Comparison of ENCODE assay signal across 26 mouse cellular contexts in the genomic region with DNA sequence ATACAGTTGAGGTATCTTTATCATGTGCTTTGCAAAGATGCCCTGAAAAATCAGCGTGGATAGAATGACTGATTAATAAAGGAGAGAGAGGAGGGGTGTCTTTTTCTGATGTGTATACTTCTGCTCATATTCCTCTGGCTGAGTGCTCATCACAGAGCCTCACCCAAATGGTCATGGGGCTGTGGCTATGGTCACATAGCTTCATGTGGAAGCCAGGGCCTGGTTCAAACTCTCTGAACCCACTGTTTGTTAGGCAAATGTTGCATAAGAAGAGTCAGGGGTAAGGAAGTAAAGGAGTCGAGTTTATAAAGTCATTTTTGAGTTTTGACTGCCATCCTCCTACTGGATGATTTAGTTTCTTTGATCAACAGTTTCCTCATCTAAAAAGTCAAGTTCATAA.
"Had no signal": no experiment of that assay in that cellular context is flagged by ENCODE, and none has a peak within 500 bp of the region (broad histone marks: within the 10 kb centered on the region; RNA-seq: fewer than 3 reads in every experiment).

No protein-coding gene starts in this region.

- H3K4me3 ChIP-seq: gastrocnemius, adult 2 months; heart, adult 2 months; heart, embryonic 13.5 days; heart, embryonic 15.5 days; hindbrain, embryonic 10.5 days; hindbrain, embryonic 12.5 days; intestine, embryonic 15.5 days; layer of hippocampus, adult 2 months; left cerebral cortex, adult 2 months; limb, embryonic 13.5 days; limb, embryonic 15.5 days; liver, embryonic 12.5 days had no signal

- H3K9ac ChIP-seq: heart, embryonic 13.5 days; heart, embryonic 15.5 days; hindbrain, embryonic 12.5 days; hindbrain, embryonic 14.5 days; intestine, embryonic 15.5 days; limb, embryonic 13.5 days; limb, embryonic 15.5 days; liver, embryonic 12.5 days had no signal

- H3K4me1 ChIP-seq: heart, embryonic 13.5 days; heart, embryonic 15.5 days; hindbrain, embryonic 10.5 days; hindbrain, embryonic 12.5 days; intestine, embryonic 15.5 days; liver, embryonic 12.5 days had no signal

- H3K36me3 ChIP-seq: heart, embryonic 13.5 days; heart, embryonic 15.5 days; hindbrain, embryonic 10.5 days; hindbrain, embryonic 12.5 days; intestine, embryonic 15.5 days; limb, embryonic 13.5 days; limb, embryonic 15.5 days; liver, embryonic 12.5 days had no signal

- H3K27ac ChIP-seq: gastrocnemius, adult 2 months; heart, adult 2 months; heart, embryonic 13.5 days; heart, embryonic 15.5 days; hindbrain, embryonic 10.5 days; hindbrain, embryonic 12.5 days; hindbrain, embryonic 14.5 days; intestine, embryonic 15.5 days; layer of hippocampus, adult 2 months; left cerebral cortex, adult 2 months; limb, embryonic 13.5 days; limb, embryonic 15.5 days; liver, embryonic 12.5 days had no signal

- ATAC-seq: hindbrain, embryonic 16.5 days; inflammation-experienced regulatory T-cells, adult 6 months; intestine, embryonic 15.5 days; intestine, postnatal 0 days; liver, embryonic 12.5 days had no signal

- H3K9me3 ChIP-seq: heart, embryonic 13.5 days; heart, embryonic 15.5 days; hindbrain, embryonic 10.5 days; hindbrain, embryonic 12.5 days; intestine, embryonic 15.5 days; limb, embryonic 13.5 days; limb, embryonic 15.5 days; liver, embryonic 12.5 days had no signal

- DNase-seq: gastrocnemius, adult 2 months; gastrocnemius, postnatal 10 days; gastrocnemius, postnatal 25 days; heart, adult 11 months; heart, adult 2 months; heart, postnatal 4 days; kidney, adult 18-20 months; kidney, adult 8-10 months; kidney, postnatal 10 days; kidney, postnatal 25 days; left cerebral cortex, postnatal 4 days had no signal

- H3K27me3 ChIP-seq: heart, embryonic 13.5 days; heart, embryonic 15.5 days; hindbrain, embryonic 12.5 days; intestine, embryonic 15.5 days; limb, embryonic 13.5 days; limb, embryonic 15.5 days; liver, embryonic 12.5 days had no signal

- H3K4me2 ChIP-seq: heart, embryonic 11.5 days; heart, embryonic 13.5 days; heart, embryonic 15.5 days; hindbrain, embryonic 12.5 days; hindbrain, embryonic 14.5 days; intestine, embryonic 15.5 days; limb, embryonic 15.5 days; liver, embryonic 12.5 days had no signal
